Mouse (Mus musculus) kidney, adult 2 months (tissue): ENCODE data around the gene Batf3.

Experiments used
- CTCF ChIP-seq: fragments of 200-500 bp; conservative IDR thresholded peaks from 2 replicates; pipeline ENCODE4 v1.5.1; 2011; ENCODE audit warnings: low read depth, mild to moderate bottlenecking, control low read depth, low read length, moderate library complexity, mixed read lengths; ENCODE audit not compliant: insufficient read depth, insufficient read length
- POLR2A ChIP-seq: fragments of 200-500 bp; IDR thresholded peaks from one replicate; pipeline ENCODE4 v1.6.1; 2011; ENCODE audit warnings: low read depth, low read length, control low read depth

DNA sequence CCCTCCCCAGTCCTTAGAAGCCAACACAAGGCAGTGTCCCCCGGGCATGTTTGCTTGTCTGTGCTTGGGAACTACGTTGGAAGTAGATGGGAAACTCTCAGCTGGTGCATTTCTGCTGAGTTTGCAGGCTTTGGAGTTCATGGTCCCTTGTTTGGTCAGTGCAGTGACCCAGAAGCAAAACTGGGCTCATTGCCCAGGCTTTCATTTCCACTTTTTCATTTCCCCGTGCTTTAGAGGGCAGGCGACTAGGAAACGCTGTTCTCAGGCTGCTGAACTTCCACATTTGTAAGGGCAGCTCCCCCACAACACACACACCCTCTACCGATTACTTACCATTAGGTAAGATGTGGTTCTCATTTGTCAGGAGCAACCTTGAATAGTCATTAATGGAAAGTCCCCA, 24.6 kb upstream of the Batf3 start:
- TF ChIP-seq CTCF (no peak), POLR2A (no peak)
